Mouse (Mus musculus): Measurements from ENCODE around the gene Ess2. TPM values are rescaled to one million over a fixed set of nuclear protein-coding genes. Genes with fewer than 3 reads are reported as not detected.

Ess2 gene
- polyA plus RNA-seq, 1 experiment = not detected

- no peak for TF ChIP-seq CTCF (IDR thresholded peaks at IDR 0.05; ENCODE audit: insufficient read depth, low read depth, low read length)
- no peak for TF ChIP-seq POLR2A (IDR thresholded peaks at IDR 0.05; ENCODE audit: insufficient read depth, low read depth, low read length)
- Histone ChIP-seq H3K27ac (ENCODE audit: insufficient read depth, low read depth, low read length) (no peak overlapping the region), H3K4me3 (ENCODE audit: insufficient read depth, low read depth, low read length) (no peak overlapping the region), H3K4me1 (ENCODE audit: control insufficient read depth, insufficient read depth, low read length) (peaks cover 8% of the 10 kb centered on the region; the same call in 1 of the 2 replicates)
- 78% methylated on average over 4 of the region's 4 CpGs for WGBS
Measured at GRCm38 (mm10) chr16:17875174-17875573, 36.0 kb downstream of the Ess2 start.

GRCm38 (mm10) chr16:17872995-17873394 is 38.2 kb downstream of the Ess2 start:
- WGBS = 84% methylated on average over 4 of the region's 4 CpGs
- no peak overlapping the region for H3K27ac ChIP-seq (ENCODE audit: insufficient read depth, low read depth, low read length)
- TF ChIP-seq CTCF (IDR thresholded peaks at IDR 0.05; ENCODE audit: insufficient read depth, low read depth, low read length) (no peak), POLR2A (IDR thresholded peaks at IDR 0.05; ENCODE audit: insufficient read depth, low read depth, low read length) (no peak)
- no peak overlapping the region for H3K4me3 ChIP-seq (ENCODE audit: insufficient read depth, low read depth, low read length)
- H3K4me1 ChIP-seq (ENCODE audit: control insufficient read depth, insufficient read depth, low read length) = 0 out of 2 replicates have a peak, but pooled peaks cover 6% of the 10 kb centered on the region

GRCm38 (mm10) chr16:17871248-17871647 is 39.9 kb downstream of the Ess2 start:
- no peak overlapping the region for H3K4me3 ChIP-seq (ENCODE audit: insufficient read depth, low read depth, low read length)
- 0 out of 2 replicates have a peak, but pooled peaks cover 6% of the 10 kb centered on the region for H3K4me1 ChIP-seq (ENCODE audit: control insufficient read depth, insufficient read depth, low read length)
- 57% methylated on average over 5 of the region's 5 CpGs for WGBS
- no peak for TF ChIP-seq CTCF (IDR thresholded peaks at IDR 0.05; ENCODE audit: insufficient read depth, low read depth, low read length)
- H3K27ac ChIP-seq (ENCODE audit: insufficient read depth, low read depth, low read length) = no peak overlapping the region

- WGBS = 64% methylated on average over 6 of the region's 6 CpGs
- Histone ChIP-seq H3K27ac (ENCODE audit: insufficient read depth, low read depth, low read length) (no peak overlapping the region), H3K4me3 (ENCODE audit: insufficient read depth, low read depth, low read length) (no peak overlapping the region), H3K4me1 (ENCODE audit: control insufficient read depth, insufficient read depth, low read length) (peaks cover 5% of the 10 kb centered on the region; the same call in 1 of the 2 replicates)
- TF ChIP-seq POLR2A (IDR thresholded peaks at IDR 0.05; ENCODE audit: insufficient read depth, low read depth, low read length) (no peak), CTCF (IDR thresholded peaks at IDR 0.05; ENCODE audit: insufficient read depth, low read depth, low read length) (no peak)
Measured at GRCm38 (mm10) chr16:17865770-17866169, 45.4 kb downstream of the Ess2 start.

- TF ChIP-seq CTCF (IDR thresholded peaks at IDR 0.05; ENCODE audit: insufficient read depth, low read depth, low read length) = no peak
- no peak for TF ChIP-seq POLR2A (IDR thresholded peaks at IDR 0.05; ENCODE audit: insufficient read depth, low read depth, low read length)
- Histone ChIP-seq H3K4me3 (ENCODE audit: insufficient read depth, low read depth, low read length) (no peak overlapping the region), H3K27ac (ENCODE audit: insufficient read depth, low read depth, low read length) (no peak overlapping the region), H3K4me1 (ENCODE audit: control insufficient read depth, insufficient read depth, low read length) (peaks cover 5% of the 10 kb centered on the region; the same call in 1 of the 2 replicates)
- 96% methylated on average over 2 of the region's 2 CpGs for WGBS
Measured at GRCm38 (mm10) chr16:17865293-17865692, 45.9 kb downstream of the Ess2 start.

- TF ChIP-seq POLR2A (IDR thresholded peaks at IDR 0.05; ENCODE audit: insufficient read depth, low read depth, low read length) (no peak), CTCF (IDR thresholded peaks at IDR 0.05; ENCODE audit: insufficient read depth, low read depth, low read length) (no peak)
- Histone ChIP-seq H3K27ac (ENCODE audit: insufficient read depth, low read depth, low read length) (no peak overlapping the region), H3K4me1 (ENCODE audit: control insufficient read depth, insufficient read depth, low read length) (peaks cover 7% of the 10 kb centered on the region; the same call in 1 of the 2 replicates), H3K4me3 (ENCODE audit: insufficient read depth, low read depth, low read length) (no peak overlapping the region)
Measured at GRCm38 (mm10) chr16:17858592-17858991, 52.6 kb downstream of the Ess2 start.

GRCm38 (mm10) chr16:17857157-17857556 is 54.0 kb downstream of the Ess2 start:
- H3K27ac ChIP-seq (ENCODE audit: insufficient read depth, low read depth, low read length) = no peak overlapping the region
- TF ChIP-seq CTCF (IDR thresholded peaks at IDR 0.05; ENCODE audit: insufficient read depth, low read depth, low read length) = no peak
- no peak for TF ChIP-seq POLR2A (IDR thresholded peaks at IDR 0.05; ENCODE audit: insufficient read depth, low read depth, low read length)
- H3K4me3 ChIP-seq (ENCODE audit: insufficient read depth, low read depth, low read length) = no peak overlapping the region
- WGBS = 90% methylated on average over 7 of the region's 7 CpGs
- H3K4me1 ChIP-seq (ENCODE audit: control insufficient read depth, insufficient read depth, low read length) = peaks cover 5% of the 10 kb centered on the region; the same call in 1 of the 2 replicates

- Histone ChIP-seq H3K27ac (ENCODE audit: insufficient read depth, low read depth, low read length) (no peak overlapping the region), H3K4me1 (ENCODE audit: control insufficient read depth, insufficient read depth, low read length) (no peaks in the 10 kb centered on the region), H3K4me3 (ENCODE audit: insufficient read depth, low read depth, low read length) (no peak overlapping the region)
- TF ChIP-seq CTCF (IDR thresholded peaks at IDR 0.05; ENCODE audit: insufficient read depth, low read depth, low read length) (no peak), POLR2A (IDR thresholded peaks at IDR 0.05; ENCODE audit: insufficient read depth, low read depth, low read length) (no peak)
- WGBS = 91% methylated on average over 2 of the region's 2 CpGs
Measured at GRCm38 (mm10) chr16:17853263-17853662, 57.9 kb downstream of the Ess2 start.

- TF ChIP-seq POLR2A (IDR thresholded peaks at IDR 0.05; ENCODE audit: insufficient read depth, low read depth, low read length) (no peak), CTCF (IDR thresholded peaks at IDR 0.05; ENCODE audit: insufficient read depth, low read depth, low read length) (no peak)
Measured at GRCm38 (mm10) chr16:17851860-17852259, 59.3 kb downstream of the Ess2 start.

GRCm38 (mm10) chr16:17851331-17851730 is 59.8 kb downstream of the Ess2 start:
- no peaks in the 10 kb centered on the region for H3K4me1 ChIP-seq (ENCODE audit: control insufficient read depth, insufficient read depth, low read length)
- no peak overlapping the region for H3K27ac ChIP-seq (ENCODE audit: insufficient read depth, low read depth, low read length)
- 93% methylated on average over 5 of the region's 5 CpGs for WGBS
- no peak overlapping the region for H3K4me3 ChIP-seq (ENCODE audit: insufficient read depth, low read depth, low read length)
- TF ChIP-seq POLR2A (IDR thresholded peaks at IDR 0.05; ENCODE audit: insufficient read depth, low read depth, low read length) (no peak), CTCF (IDR thresholded peaks at IDR 0.05; ENCODE audit: insufficient read depth, low read depth, low read length) (no peak)

More at GRCm38 (mm10) chr16:17851860-17852259, 59.3 kb downstream of the Ess2 start:
- H3K4me1 ChIP-seq (ENCODE audit: control insufficient read depth, insufficient read depth, low read length) = no peaks in the 10 kb centered on the region
- no peak overlapping the region for H3K27ac ChIP-seq (ENCODE audit: insufficient read depth, low read depth, low read length)
- H3K4me3 ChIP-seq (ENCODE audit: insufficient read depth, low read depth, low read length) = no peak overlapping the region
- WGBS = 92% methylated on average over 1 of the region's 1 CpGs

Other genes with a start within 250 kb of the Ess2 start
- not detected in 2 replicates for gene Med15, start 178.5 kb downstream of the Ess2 start, polyA plus RNA-seq (2012; ENCODE audit: insufficient read depth, insufficient read length, low replicate concordance, missing spikeins)
- not detected in 2 replicates for gene Klhl22, start 151.7 kb downstream of the Ess2 start, polyA plus RNA-seq (2012; ENCODE audit: insufficient read depth, insufficient read length, low replicate concordance, missing spikeins)
- gene Scarf2, start 114.1 kb downstream of the Ess2 start, polyA plus RNA-seq (2012; ENCODE audit: insufficient read depth, insufficient read length, low replicate concordance, missing spikeins) = not detected in 2 replicates
- gene B830017H08Rik, start 78.2 kb downstream of the Ess2 start, polyA plus RNA-seq (2012; ENCODE audit: insufficient read depth, insufficient read length, low replicate concordance, missing spikeins) = not detected in 2 replicates
- not detected in 2 replicates for gene Car15, start 73.0 kb downstream of the Ess2 start, polyA plus RNA-seq (2012; ENCODE audit: insufficient read depth, insufficient read length, low replicate concordance, missing spikeins)
- gene Gm20518, start 19.7 kb downstream of the Ess2 start, polyA plus RNA-seq (2012; ENCODE audit: insufficient read depth, insufficient read length, low replicate concordance, missing spikeins) = not detected in 2 replicates
- gene Tssk1, start 17.1 kb downstream of the Ess2 start, polyA plus RNA-seq (2012; ENCODE audit: insufficient read depth, insufficient read length, low replicate concordance, missing spikeins) = not detected in 2 replicates
- gene Dgcr2, start 12.8 kb downstream of the Ess2 start, polyA plus RNA-seq (2012; ENCODE audit: insufficient read depth, insufficient read length, low replicate concordance, missing spikeins) = not detected in 2 replicates
- gene Tssk2, start 12.7 kb downstream of the Ess2 start, polyA plus RNA-seq (2012; ENCODE audit: insufficient read depth, insufficient read length, low replicate concordance, missing spikeins) = not detected in 2 replicates
- gene Gsc2, start 3.7 kb upstream of the Ess2 start, polyA plus RNA-seq (2012; ENCODE audit: insufficient read depth, insufficient read length, low replicate concordance, missing spikeins) = not detected in 2 replicates
- not detected in 2 replicates for gene Slc25a1, start 16.9 kb upstream of the Ess2 start, polyA plus RNA-seq (2012; ENCODE audit: insufficient read depth, insufficient read length, low replicate concordance, missing spikeins)
- not detected in 2 replicates for gene Vpreb2, start 69.1 kb upstream of the Ess2 start, polyA plus RNA-seq (2012; ENCODE audit: insufficient read depth, insufficient read length, low replicate concordance, missing spikeins)
- not detected in 2 replicates for gene Dgcr6, start 141.5 kb upstream of the Ess2 start, polyA plus RNA-seq (2012; ENCODE audit: insufficient read depth, insufficient read length, low replicate concordance, missing spikeins)
- not detected in 2 replicates for gene Prodh, start 178.9 kb upstream of the Ess2 start, polyA plus RNA-seq (2012; ENCODE audit: insufficient read depth, insufficient read length, low replicate concordance, missing spikeins)
- gene Rtn4r, start 216.3 kb upstream of the Ess2 start, polyA plus RNA-seq (2012; ENCODE audit: insufficient read depth, insufficient read length, low replicate concordance, missing spikeins) = not detected in 2 replicates

Measured in olfactory bulb, adult 2 months (tissue).